Mouse (Mus musculus) embryonic facial prominence, embryonic 15.5 days (tissue): Measurements from ENCODE around the gene Rps19. TPM values are rescaled to one million over a fixed set of nuclear protein-coding genes. Genes with fewer than 3 reads are reported as not detected.
"Not testable (repeated sequence)": the region's sequence is repeated elsewhere in the genome, so short reads cannot be mapped to it uniquely, and the experiment has no call there.

Experiments
- ATAC-seq: fragments of 200-750 bp; cut with Nextera tagmentation; 2 replicates; pipeline ENCODE4 v1.8.0; 2017; ENCODE audit warnings: low read depth, moderate TSS enrichment; ENCODE audit not compliant: insufficient number of reproducible peaks, low FRiP score, low TSS enrichment
- H3K27ac ChIP-seq: fragments of 300-500 bp; sonication (generic); replicated peaks from 2 replicates; pipeline ENCODE4 v1.5.1; 2015; ENCODE audit warnings: mild to moderate bottlenecking, inconsistent platforms
- H3K27me3 ChIP-seq: fragments of 300-500 bp; sonication (generic); 2 replicates; pipeline ENCODE4 v1.6.1; 2015; ENCODE audit warnings: inconsistent platforms
- H3K36me3 ChIP-seq: fragments of 300-500 bp; sonication (generic); 2 replicates; pipeline ENCODE4 v1.6.1; 2015; ENCODE audit warnings: mild to moderate bottlenecking, inconsistent platforms
- H3K4me1 ChIP-seq: fragments of 300-500 bp; sonication (generic); 2 replicates; pipeline ENCODE4 v1.6.1; 2015; ENCODE audit warnings: inconsistent platforms
- H3K4me2 ChIP-seq: fragments of 300-500 bp; sonication (generic); replicated peaks from 2 replicates; pipeline ENCODE4 v1.6.1; 2015; ENCODE audit warnings: mild to moderate bottlenecking, inconsistent platforms
- H3K4me3 ChIP-seq: fragments of 300-500 bp; sonication (generic); replicated peaks from 2 replicates; pipeline ENCODE4 v1.5.1; 2015; ENCODE audit warnings: mild to moderate bottlenecking, inconsistent platforms
- H3K9ac ChIP-seq: fragments of 300-500 bp; sonication (generic); 2 replicates; pipeline ENCODE4 v1.6.1; 2015; ENCODE audit warnings: inconsistent platforms
- H3K9me3 ChIP-seq: fragments of 300-500 bp; sonication (generic); replicated peaks from 2 replicates; pipeline ENCODE4 v1.6.1; 2016; ENCODE audit warnings: inconsistent platforms
- WGBS: fragments of 180-500 bp; shearing (Covaris S2); methylation state at CpG from one replicate; pipeline ENCODE4 v1.1.7; 2015; 5-methylcytosine and 5-hydroxymethylcytosine counted together
- polyA plus RNA-seq: library from polyadenylated mRNA; unstranded; fragments of >200 nt; fragmentation: Nextera tagmentation; extraction: Ambion mirVana; gene quantifications from 2 replicates; pipeline ENCODE4 v1.2.1, GENCODE M21; 2015

Rps19 gene
- polyA plus RNA-seq, result 2,979 and 3,008 TPM in 2 replicates

DNA sequence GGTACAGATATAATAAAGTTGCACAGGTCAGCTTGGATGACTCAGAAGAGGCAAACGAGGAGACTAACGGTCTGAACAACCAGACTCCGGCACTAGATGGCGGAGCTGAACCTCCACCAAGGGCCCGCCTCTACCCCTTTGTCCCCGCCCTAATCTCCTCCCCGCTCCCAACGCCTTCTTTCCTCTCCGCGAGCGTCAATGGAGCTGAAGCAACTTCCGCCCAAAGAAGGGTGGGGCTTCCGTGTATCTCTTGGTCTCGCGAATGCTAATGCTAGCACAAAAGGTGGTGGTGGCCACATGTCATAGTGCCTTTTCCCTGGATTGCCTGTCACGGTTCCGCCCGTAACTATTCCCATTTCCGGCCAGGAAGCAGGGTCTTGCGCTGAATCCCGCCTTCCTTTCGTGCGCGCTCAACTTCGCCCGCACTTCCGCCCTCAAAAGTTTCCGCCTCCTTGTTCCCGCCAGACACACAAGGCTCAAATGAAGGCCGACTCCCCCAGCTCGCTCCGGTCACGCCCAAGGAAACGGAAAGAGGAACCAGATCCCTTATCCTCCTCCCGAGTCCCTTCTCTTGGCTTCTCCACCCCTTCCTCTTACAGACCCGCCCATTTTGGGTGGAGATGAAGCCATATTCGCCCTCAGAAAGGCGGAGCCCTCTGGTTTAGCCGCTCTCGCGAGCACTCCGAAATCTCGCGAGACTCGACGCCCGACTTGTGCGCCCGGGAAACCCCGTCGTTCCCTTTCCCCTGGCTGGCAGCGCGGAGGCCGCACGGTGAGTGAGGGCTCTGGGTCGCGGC, at the start of gene Rps19:
Gene Rps19, plus strand, starts transcription at position 476 of the 797 bp plus-strand sequence.
- Histone ChIP-seq H3K9me3 (no peaks in the 10 kb centered on the region), H3K4me3 (peak within 1 kb of the TSS; percentile 99), H3K27me3 (no peaks in the 10 kb centered on the region), H3K4me1 (peaks cover 28% of the 10 kb centered on the region), H3K4me2 (peak within 1 kb of the TSS; percentile 79), H3K27ac (peak within 1 kb of the TSS; percentile 94), H3K9ac (peak within 1 kb of the TSS; percentile 100), H3K36me3 (peaks cover 35% of the 10 kb centered on the region)
- WGBS, result under 1% methylated on average over 57 of the region's 57 CpGs
- ATAC-seq, result peak; percentile 95

DNA sequence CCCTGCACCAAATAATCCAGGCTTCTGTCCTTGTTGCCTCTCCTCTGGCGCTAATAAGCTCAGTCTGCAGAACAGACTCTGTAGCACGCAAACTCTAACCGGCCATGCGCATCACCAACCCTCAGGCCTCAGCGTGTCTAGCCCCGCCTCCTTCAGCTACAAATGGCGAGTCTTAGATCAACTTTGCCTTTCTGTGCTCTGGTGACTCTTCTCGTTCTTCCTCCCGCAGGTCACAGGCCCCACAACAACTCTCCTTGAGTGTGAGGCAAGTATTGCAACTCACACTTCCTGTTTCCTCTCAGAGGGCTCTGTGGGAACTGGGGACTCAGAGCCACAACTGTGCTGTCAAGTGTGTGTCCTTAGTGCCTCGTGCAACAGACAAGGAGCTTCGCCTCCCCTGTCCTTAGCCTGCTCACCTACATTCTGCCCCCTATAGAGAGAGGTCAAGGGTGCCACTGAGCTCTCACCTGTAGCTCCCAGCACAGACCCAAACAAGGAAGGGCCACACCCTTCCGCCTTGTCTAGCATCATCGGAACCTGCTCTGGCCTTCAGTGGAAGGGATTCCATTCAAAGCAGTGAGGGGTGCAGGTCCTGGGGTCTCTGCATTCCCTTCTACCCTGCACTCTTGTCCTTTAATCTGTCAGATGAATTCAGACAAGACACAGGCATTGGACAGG, 45.3 kb upstream of the Rps19 start:
- not testable (repeated sequence) for H3K36me3 ChIP-seq, H3K27ac ChIP-seq, ATAC-seq, H3K4me2 ChIP-seq, H3K4me1 ChIP-seq, H3K4me3 ChIP-seq, H3K9me3 ChIP-seq, H3K9ac ChIP-seq, H3K27me3 ChIP-seq
- 49% methylated on average over 12 of the region's 13 CpGs for WGBS

DNA sequence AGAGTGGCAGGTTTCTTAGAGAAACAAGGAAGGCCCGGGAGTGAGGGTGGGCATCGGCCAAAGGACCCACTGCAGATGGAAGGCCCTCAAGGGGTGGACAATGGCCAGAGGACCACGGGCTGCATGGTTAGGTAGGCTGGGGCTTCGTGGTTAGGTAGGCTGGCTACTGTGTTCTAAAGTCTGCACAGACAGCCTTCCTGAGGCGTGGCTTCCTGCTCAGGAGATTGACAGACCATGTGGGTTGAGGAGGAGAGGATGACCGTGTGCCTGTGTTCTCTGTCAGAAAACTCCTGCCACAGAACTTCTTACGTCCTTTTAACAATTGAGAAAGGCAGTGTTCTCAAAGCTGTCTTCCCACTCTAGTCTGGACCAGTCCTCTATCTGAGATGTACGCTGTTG, 44.8 kb upstream of the Rps19 start:
- WGBS, result 64% methylated on average over 8 of the region's 8 CpGs
- H3K4me2 ChIP-seq, result no peak overlapping the region

DNA sequence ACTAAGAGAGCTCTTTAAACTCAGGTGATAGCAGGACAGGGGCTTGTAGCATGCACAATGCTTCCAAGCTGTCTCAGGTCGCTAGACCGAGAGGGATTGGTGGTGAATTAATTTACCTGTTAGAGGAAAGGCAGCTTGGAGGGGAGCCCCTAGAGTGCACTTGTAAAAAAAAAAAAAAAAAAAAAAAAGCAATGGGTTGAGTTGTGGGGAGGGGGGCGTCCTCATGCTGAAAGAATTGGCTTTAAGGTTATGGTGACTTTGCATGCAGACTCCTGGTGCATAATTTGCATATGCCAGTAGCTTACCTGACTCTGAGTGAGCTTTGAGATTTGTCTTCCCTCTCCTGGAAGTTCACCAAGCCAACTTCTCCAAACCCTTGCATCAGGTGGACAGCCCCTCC, 43.8 kb upstream of the Rps19 start:
- H3K36me3 ChIP-seq, result no peaks in the 10 kb centered on the region
- WGBS, result 43% methylated on average over 3 of the region's 3 CpGs
- H3K9me3 ChIP-seq, result no peaks in the 10 kb centered on the region
- no peak overlapping the region for H3K27ac ChIP-seq
- no peak overlapping the region for H3K4me3 ChIP-seq
- H3K4me2 ChIP-seq, result no peak overlapping the region
- H3K4me1 ChIP-seq, result no peaks in the 10 kb centered on the region
- H3K9ac ChIP-seq, result no peak overlapping the region
- no peaks in the 10 kb centered on the region for H3K27me3 ChIP-seq
- no peak for ATAC-seq

More for the DNA sequence above, 44.8 kb upstream of the Rps19 start:
- H3K4me1 ChIP-seq, result no peaks in the 10 kb centered on the region
- no peak overlapping the region for H3K27ac ChIP-seq
- no peak overlapping the region for H3K9ac ChIP-seq
- no peaks in the 10 kb centered on the region for H3K9me3 ChIP-seq
- no peak overlapping the region for H3K4me3 ChIP-seq
- ATAC-seq, result no peak
- H3K27me3 ChIP-seq, result no peaks in the 10 kb centered on the region
- no peaks in the 10 kb centered on the region for H3K36me3 ChIP-seq

DNA sequence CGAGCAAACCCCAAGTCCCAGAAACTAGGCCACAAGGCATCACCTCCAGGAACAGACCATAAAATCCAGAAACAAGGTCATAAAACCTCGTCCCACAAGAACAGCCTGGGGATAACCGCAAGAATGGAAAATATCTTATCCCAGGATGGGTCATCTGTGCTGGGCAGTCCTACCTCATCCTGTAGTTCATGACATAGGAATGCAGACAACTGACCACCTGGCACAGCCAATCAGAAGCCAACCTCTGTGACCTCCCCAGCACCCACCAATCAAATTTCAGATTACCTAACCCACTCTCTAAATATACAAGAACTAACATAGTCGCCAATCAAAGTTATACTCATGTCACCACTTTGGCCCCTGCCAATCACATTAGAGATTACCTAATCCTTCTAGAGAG, 43.2 kb upstream of the Rps19 start:
- 73% methylated on average over 4 of the region's 4 CpGs for WGBS
- no peak for ATAC-seq
- H3K9me3 ChIP-seq, result no peaks in the 10 kb centered on the region

DNA sequence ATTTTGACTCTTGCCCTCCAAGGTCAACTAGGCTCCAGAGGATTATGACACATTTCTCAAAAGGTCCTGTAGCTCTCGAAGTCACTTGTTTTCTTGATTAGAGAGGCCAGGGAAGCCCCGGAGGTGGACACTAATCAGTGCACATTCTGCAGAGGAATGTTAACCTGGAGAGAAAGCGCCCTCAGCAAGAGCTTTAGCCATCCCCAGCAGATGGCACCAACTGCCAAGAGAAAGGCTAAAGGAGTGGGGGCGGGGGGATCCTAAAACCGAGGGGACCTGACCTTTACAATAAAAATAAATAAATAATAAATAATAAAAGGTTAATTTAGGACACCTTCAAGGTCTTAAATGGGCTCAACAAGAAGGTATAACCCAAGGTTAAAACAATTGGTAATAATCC, 40.0 kb upstream of the Rps19 start:
- WGBS, result 34% methylated on average over 5 of the region's 5 CpGs
- Histone ChIP-seq H3K27me3 (no peaks in the 10 kb centered on the region), H3K36me3 (no peaks in the 10 kb centered on the region), H3K4me3 (no peak overlapping the region), H3K27ac (no peak overlapping the region), H3K4me2 (no peak overlapping the region), H3K4me1 (no peaks in the 10 kb centered on the region), H3K9ac (no peak overlapping the region), H3K9me3 (no peaks in the 10 kb centered on the region)
- no peak for ATAC-seq

More for the DNA sequence above, 43.2 kb upstream of the Rps19 start:
- no peak overlapping the region for H3K27ac ChIP-seq
- H3K9ac ChIP-seq, result no peak overlapping the region
- no peak overlapping the region for H3K4me3 ChIP-seq
- H3K4me2 ChIP-seq, result no peak overlapping the region
- no peaks in the 10 kb centered on the region for H3K4me1 ChIP-seq
- no peaks in the 10 kb centered on the region for H3K27me3 ChIP-seq
- H3K36me3 ChIP-seq, result no peaks in the 10 kb centered on the region

DNA sequence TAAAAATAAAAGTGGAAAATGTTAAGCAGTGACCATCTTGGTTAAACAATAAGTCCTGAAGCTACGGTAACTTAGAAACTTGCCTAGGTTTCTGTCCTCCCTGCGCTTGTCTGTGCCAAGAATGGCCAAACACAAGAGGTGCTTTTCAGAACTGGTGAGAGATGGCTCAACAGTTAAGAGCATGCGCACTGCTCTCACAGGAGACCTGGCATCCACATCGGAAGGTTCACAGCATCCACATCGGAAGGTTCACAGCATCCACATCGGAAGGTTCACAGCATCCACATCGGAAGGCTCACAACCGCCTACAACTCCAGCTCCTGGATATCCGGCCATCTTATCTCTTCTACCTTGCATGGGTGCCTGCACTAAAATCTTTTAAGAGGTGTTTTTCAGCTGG, 39.0 kb upstream of the Rps19 start:
- H3K9me3 ChIP-seq, result no peaks in the 10 kb centered on the region
- 83% methylated on average over 9 of the region's 9 CpGs for WGBS
- H3K4me1 ChIP-seq, result no peaks in the 10 kb centered on the region
- no peaks in the 10 kb centered on the region for H3K27me3 ChIP-seq
- H3K4me2 ChIP-seq, result no peak overlapping the region
- H3K4me3 ChIP-seq, result no peak overlapping the region
- no peak overlapping the region for H3K9ac ChIP-seq
- H3K36me3 ChIP-seq, result no peaks in the 10 kb centered on the region
- no peak for ATAC-seq
- no peak overlapping the region for H3K27ac ChIP-seq

DNA sequence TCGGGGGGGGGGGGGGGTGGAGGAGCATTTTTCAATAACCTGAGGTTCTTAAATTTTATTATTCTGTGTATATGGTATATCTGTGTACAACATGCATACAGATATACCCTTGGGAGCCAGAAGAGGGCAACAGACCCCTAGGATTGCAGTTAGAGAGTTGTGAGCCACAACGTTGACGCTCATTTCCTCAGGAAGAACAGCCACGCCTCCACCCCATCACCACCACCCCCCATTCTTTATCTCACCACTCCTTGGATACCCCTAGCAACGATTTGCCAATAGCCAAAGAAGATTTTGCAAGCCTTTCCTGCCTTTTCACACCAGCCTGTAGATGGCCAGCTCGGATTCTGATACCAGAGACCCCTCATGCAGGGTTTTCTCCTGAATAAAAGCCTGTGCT, 38.5 kb upstream of the Rps19 start:
- Histone ChIP-seq H3K36me3 (no peaks in the 10 kb centered on the region), H3K27ac (no peak overlapping the region), H3K9me3 (no peaks in the 10 kb centered on the region), H3K27me3 (no peaks in the 10 kb centered on the region), H3K4me1 (no peaks in the 10 kb centered on the region), H3K4me3 (no peak overlapping the region), H3K4me2 (no peak overlapping the region), H3K9ac (no peak overlapping the region)
- no peak for ATAC-seq
- WGBS, result 3% methylated on average over 6 of the region's 6 CpGs

DNA sequence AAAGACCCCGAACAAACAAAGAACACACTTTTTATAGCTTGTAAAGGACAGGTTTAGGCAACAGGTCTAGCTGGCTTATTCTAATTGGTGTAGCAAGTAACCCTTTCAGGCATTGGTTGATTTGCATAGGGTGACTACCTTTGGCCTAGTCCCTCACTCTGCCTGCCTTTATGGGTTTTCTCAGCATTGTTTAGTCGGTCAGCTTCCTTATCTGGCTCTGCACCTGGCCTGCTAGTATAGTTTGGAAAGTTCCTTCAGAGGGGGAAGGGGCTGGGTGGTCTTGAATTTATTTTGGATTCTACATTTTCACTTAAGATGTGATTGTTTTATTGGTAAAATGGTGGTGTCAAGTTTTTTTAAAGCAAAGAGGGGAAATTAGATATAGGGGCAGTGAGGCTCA, 37.6 kb upstream of the Rps19 start:
- not testable (repeated sequence) for H3K4me3 ChIP-seq, H3K27ac ChIP-seq, H3K27me3 ChIP-seq, ATAC-seq, H3K4me2 ChIP-seq, H3K9ac ChIP-seq, H3K9me3 ChIP-seq, H3K36me3 ChIP-seq, H3K4me1 ChIP-seq
- 54% methylated on average over 2 of the region's 2 CpGs for WGBS

DNA sequence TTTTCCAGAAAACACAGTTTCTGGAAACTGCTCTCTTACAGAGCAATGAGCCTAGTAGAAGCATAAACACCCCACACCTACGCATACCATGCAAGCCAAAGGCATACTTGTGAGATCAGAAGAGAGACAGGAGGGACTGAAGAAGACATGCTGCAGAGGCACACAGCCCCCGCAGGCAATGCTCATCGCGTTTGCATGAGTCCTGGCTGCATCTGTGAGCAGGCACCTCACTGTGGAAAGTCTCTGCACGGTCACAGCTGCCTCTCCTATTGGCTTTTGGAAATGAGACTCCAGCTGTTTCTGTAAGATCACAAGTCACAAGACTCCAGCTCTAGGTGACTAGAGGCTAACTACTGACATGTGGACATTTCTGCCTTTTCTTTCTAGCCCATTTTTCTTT, 34.0 kb upstream of the Rps19 start:
- Histone ChIP-seq H3K9ac (no peak overlapping the region), H3K4me1 (0 out of 2 replicates have a peak, but pooled peaks cover 5% of the 10 kb centered on the region), H3K27ac (no peak overlapping the region), H3K36me3 (no peaks in the 10 kb centered on the region), H3K9me3 (no peaks in the 10 kb centered on the region), H3K4me3 (no peak overlapping the region), H3K27me3 (no peaks in the 10 kb centered on the region), H3K4me2 (no peak overlapping the region)
- ATAC-seq, result no peak
- 8% methylated on average over 5 of the region's 5 CpGs for WGBS

DNA sequence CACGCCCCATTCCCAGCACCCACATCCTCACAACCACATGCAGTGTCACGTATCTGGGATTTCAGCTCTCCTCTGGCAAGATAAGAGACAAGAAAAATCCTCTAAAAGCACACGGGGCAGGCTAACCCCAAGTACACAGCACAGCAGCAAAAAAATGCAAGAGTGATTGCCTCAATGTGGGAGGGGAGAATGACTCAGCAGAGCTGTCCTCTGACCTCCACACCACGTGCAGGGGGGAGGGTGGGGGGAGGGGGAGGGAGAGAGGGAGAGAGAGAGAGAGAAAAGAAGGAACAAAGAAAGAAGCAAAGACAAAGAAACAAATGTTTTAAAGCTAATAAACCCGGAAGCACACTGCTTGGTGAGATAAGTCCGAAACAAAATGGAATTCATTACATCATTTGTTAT, 33.3 kb upstream of the Rps19 start:
- H3K27ac ChIP-seq, result no peak overlapping the region
- H3K9me3 ChIP-seq, result no peaks in the 10 kb centered on the region
- no peaks in the 10 kb centered on the region for H3K27me3 ChIP-seq
- no peaks in the 10 kb centered on the region for H3K36me3 ChIP-seq
- no peak overlapping the region for H3K9ac ChIP-seq
- 35% methylated on average over 6 of the region's 6 CpGs for WGBS
- H3K4me3 ChIP-seq, result no peak overlapping the region
- H3K4me2 ChIP-seq, result no peak overlapping the region
- no peak for ATAC-seq
- 0 out of 2 replicates have a peak, but pooled peaks cover 5% of the 10 kb centered on the region for H3K4me1 ChIP-seq
